Mouse (Mus musculus) MEL (cell line): ENCODE results near the gene Dync1h1.

Source experiments
- CTCF ChIP-seq, 3 experiments: IDR thresholded peaks in 2 of 3; conservative IDR thresholded peaks in 1 of 3; 2 replicates each; pipeline ENCODE4 v1.5.1; 2011 to 2012; ENCODE audit warnings: low read length in 3 of 3, low read depth in 2 of 3, mild to moderate bottlenecking in 2 of 3, improper control_type of control experiment in 1 of 3, inconsistent platforms in 1 of 3, mixed read lengths in 1 of 3, moderate library complexity in 1 of 3; ENCODE audit not compliant: control insufficient read depth in 1 of 3, insufficient read depth in 1 of 3, poor library complexity in 1 of 3, severe bottlenecking in 1 of 3
- E2F4 ChIP-seq: IDR thresholded peaks from 2 replicates; pipeline ENCODE4 v1.6.1; 2011; ENCODE audit warnings: low read depth, low read length, improper control_type of control experiment, borderline replicate concordance
- EP300 ChIP-seq, 2 experiments: IDR thresholded peaks; 2 replicates each; pipeline ENCODE4 v1.6.1; 2011; ENCODE audit warnings: improper control_type of control experiment in 2 of 2, low read length in 2 of 2, low read depth in 1 of 2, mild to moderate bottlenecking in 1 of 2
- GATA1 ChIP-seq: IDR thresholded peaks from 2 replicates; pipeline ENCODE4 v1.6.1; 2011; ENCODE audit warnings: low read depth, low read length, improper control_type of control experiment
- MAFK ChIP-seq: IDR thresholded peaks from 2 replicates; pipeline ENCODE4 v1.6.1; 2011; ENCODE audit warnings: low read depth, mild to moderate bottlenecking, low read length, improper control_type of control experiment, borderline replicate concordance
- MAZ ChIP-seq: IDR thresholded peaks from 2 replicates; pipeline ENCODE4 v1.6.1; 2012; ENCODE audit warnings: low read depth, mild to moderate bottlenecking, inconsistent platforms, low read length, improper control_type of control experiment
- MYC ChIP-seq: IDR thresholded peaks from 2 replicates; pipeline ENCODE4 v1.6.1; 2011; ENCODE audit warnings: low read depth, mild to moderate bottlenecking, low read length, improper control_type of control experiment, moderate library complexity
- POLR2A ChIP-seq, 2 experiments: IDR thresholded peaks; 2 replicates each; pipeline ENCODE4 v1.6.1; 2011 to 2012; ENCODE audit warnings: low read length in 2 of 2, mild to moderate bottlenecking in 2 of 2, control low read depth in 1 of 2, improper control_type of control experiment in 1 of 2, low read depth in 1 of 2, moderate library complexity in 1 of 2; ENCODE audit not compliant: control insufficient read depth in 1 of 2, insufficient read depth in 1 of 2, poor library complexity in 1 of 2
- RAD21 ChIP-seq: IDR thresholded peaks from 2 replicates; pipeline ENCODE4 v1.6.1; 2011; ENCODE audit warnings: mild to moderate bottlenecking, low read depth, low read length, improper control_type of control experiment
- ZC3H11A ChIP-seq: IDR thresholded peaks from 2 replicates; pipeline ENCODE4 v1.6.1; 2012; ENCODE audit warnings: low read depth, mild to moderate bottlenecking, inconsistent platforms, low read length, improper control_type of control experiment

DNA sequence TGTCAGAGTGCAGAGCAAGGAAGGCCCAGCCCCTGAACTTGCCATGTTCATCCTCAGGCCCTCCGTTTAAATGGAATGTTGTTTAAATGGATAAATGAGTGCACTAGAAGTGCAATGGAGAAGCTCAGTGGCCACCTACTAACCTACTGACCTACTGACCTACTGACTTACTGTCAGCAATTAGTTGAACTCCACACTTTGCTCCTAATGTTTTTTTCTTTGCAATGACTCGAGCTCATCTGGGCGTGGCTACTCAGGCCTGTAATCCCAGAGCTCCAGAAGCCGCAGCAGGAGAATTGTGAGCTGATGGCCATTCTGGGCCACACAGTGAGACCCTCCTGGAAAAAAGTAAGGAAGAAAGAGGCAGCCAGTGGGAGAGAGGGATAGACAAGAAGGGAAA is 25.3 kb upstream of the Dync1h1 start:
- TF ChIP-seq MAZ (no peak), MAFK (no peak), E2F4 (no peak), ZC3H11A (no peak), POLR2A (IDR thresholded peaks at IDR 0.05; ENCODE audit: control insufficient read depth in 1 of 2, insufficient read depth in 1 of 2, low read depth in 1 of 2, low read length in 2 of 2, poor library complexity in 1 of 2) (no peak), EP300 (IDR thresholded peaks at IDR 0.05; ENCODE audit: low read depth in 1 of 2, low read length in 2 of 2) (no peak), RAD21 (no peak), CTCF (IDR thresholded peaks at IDR 0.05 in 2 of 3, conservative IDR thresholded peaks at IDR 0.05 in 1 of 3; ENCODE audit: control insufficient read depth in 1 of 3, insufficient read depth in 1 of 3, low read depth in 2 of 3, low read length in 3 of 3, poor library complexity in 1 of 3, severe bottlenecking in 1 of 3) (no peak), GATA1 (no peak), MYC (no peak)
